Mouse (Mus musculus): ENCODE data around the gene Mcm3.
"Not testable (repeated sequence)": the region's sequence is repeated elsewhere in the genome, so short reads cannot be mapped to it uniquely, and the experiment has no call there.

Gene Mcm3

GRCm38 (mm10) chr1:20801682-20802390 lies 18.3 kb downstream of the Mcm3 start:
- DNase-seq (ENCODE audit: low read depth): no peak

GRCm38 (mm10) chr1:20801275-20801674 lies 18.8 kb downstream of the Mcm3 start:
- no peak for DNase-seq (ENCODE audit: low read depth)

DNA sequence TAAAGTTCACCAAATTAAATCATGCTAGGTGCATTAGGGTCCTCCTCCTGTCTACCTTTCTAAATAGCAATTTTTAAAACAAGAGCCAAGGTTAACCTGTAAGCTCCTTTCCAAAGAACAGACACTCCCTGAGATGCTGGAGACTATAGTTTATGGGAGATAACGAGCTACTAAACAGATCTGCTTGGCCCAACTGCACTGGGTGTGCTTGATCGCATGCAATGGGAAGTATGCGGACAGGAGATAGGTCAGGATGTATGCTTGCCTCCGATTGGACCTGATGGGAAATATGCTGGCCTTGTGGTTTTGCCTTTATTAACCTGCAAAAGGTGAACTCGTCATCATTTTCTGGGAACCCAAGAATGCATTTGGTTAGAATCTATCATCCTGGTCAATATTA lies 24.9 kb downstream of the Mcm3 start:
- DNase-seq (ENCODE audit: low read depth): peak; percentile 20

DNA sequence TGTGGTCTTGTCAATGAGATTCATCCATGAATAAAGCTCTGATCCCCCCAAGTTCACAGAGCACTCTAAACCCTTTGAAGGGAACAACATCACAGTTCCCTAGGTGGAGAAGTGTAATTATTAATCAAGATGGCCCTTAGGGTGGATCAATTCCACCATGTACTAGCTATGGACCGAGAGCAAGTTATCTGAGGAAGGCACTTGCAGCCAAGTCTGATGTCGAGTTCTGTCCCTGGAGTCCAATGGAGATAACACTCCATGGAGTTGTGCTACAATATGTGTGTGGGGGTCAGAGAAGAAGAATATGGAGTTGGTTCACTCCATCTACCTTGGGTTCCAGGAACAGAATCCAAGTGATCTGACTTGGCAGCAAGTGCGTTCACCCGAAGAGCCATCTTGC lies 25.4 kb downstream of the Mcm3 start:
- no peak for DNase-seq (ENCODE audit: low read depth)

DNA sequence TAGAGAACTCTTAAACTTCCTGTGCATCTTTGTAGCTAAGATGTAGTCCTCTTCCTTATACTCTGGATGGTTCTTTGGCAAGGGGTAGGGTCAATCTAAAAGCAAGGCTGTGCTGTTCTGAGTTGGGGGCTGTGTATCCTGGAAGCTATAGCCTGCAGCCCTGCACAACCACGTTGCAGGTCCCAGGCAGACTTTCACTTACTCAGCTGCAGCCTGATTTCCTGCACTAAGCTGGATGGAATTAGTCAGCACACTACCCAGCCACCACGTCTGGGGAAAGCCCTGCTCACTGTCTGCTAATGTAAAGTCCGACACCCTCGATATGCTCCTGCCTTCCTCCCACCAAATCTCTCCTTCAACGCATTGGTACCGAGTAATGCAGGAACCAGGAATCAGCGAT lies 28.7 kb downstream of the Mcm3 start:
- no peak for DNase-seq (ENCODE audit: low read depth)

GRCm38 (mm10) chr1:20790517-20790916 lies 29.6 kb downstream of the Mcm3 start, which contains the start of gene Il17f:
Gene Il17f (minus strand): TSS chr1:20790617.
- not testable (repeated sequence) for DNase-seq (ENCODE audit: low read depth)

DNA sequence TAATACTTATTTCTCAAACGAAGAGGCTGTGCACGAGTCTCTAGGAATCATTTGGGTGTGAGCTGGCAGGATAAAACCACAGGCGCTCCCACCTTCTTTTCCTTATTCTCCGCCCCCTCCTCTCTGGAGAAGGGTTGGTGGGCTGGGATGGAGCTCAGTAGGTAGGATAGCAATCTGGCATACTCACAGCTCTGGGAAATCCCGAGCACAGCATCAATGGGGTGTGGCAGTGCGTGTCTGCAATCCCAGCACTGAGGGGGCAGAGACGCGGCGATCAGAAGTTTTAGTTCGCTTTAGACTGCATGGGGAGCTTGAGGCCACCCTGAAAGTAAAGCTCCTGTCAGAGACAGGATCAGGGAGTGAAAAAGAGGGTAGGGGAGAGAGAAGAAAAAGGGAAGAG lies 31.7 kb downstream of the Mcm3 start:
- DNase-seq (ENCODE audit: low read depth): no peak

DNA sequence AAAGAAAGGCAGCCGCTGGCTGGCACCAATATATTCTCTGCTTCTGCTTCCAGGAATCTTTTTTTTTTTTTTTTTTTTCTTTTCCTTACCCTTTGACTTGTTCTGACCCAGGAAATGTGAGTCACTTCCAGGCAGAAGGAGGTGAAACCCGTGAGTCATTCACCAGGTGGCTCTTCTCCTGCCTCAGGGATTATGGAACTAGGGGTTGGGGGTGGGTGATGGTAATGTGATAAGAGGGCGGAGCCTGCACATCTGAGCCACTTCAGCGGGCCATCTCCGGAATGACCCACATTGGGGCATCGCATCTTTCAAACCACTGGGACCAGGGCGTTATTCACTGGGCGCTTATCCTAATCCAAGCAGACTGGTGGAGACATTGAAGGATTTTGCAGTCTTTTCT lies 33.1 kb downstream of the Mcm3 start:
- DNase-seq (ENCODE audit: low read depth): no peak

GRCm38 (mm10) chr1:20778366-20778765 lies 41.7 kb downstream of the Mcm3 start:
- DNase-seq (ENCODE audit: low read depth): no peak

DNA sequence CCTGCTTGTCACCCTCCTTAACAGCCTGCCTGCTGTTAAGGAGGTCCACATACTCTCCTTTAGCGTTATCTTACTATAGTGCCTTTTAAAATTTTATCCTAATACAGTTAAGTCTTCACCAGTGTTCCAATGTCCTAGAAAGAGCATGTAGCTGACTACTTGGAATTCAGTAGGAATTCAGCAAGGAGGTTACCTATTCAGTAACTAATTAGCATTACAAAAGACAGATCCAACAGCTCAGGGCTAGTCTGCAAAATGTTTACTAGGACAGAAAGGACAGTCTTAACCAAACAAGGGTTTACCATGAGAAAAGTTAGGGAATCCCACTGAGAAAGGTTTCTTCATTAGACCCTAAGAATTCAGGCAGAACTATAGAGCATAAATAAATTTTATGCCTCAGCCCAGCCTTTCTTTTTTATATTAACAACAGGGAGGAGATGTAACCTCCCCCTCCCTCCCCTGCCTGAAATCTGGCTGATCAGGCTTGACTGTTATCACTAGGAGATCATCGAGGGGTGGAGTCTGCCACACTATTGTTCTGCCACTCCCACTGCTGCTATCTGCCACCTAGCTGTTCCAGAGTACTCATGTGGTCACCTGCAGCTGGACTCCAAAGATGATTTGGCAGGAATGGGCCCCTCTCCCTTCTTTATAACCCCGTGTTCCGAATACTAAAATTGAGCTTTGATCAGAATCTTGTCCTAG lies 45.9 kb downstream of the Mcm3 start:
- DNase-seq (ENCODE audit: low read depth): not testable (repeated sequence)

DNA sequence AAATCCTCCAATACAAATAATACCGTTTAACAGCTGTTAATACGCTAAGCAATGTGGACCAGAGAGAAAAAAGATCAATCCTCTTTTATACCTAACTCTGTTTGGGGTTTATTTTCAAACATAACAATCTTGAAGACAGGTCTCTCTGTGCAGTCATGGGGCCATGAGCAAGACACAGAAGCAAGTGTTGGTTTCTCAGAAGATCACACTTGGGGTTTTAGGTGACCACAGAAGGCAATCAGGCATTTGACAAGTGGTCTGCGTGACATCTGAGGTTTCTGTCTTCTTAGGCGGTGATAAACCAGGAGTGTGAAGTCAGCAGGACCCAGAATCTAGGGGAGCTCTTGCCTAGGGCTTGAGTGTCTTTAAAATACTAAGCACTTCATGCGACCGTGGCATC lies 53.6 kb downstream of the Mcm3 start:
- DNase-seq (ENCODE audit: low read depth): no peak

- no peak for DNase-seq (ENCODE audit: low read depth)
Measured at GRCm38 (mm10) chr1:20761411-20761810, 58.7 kb downstream of the Mcm3 start.

DNA sequence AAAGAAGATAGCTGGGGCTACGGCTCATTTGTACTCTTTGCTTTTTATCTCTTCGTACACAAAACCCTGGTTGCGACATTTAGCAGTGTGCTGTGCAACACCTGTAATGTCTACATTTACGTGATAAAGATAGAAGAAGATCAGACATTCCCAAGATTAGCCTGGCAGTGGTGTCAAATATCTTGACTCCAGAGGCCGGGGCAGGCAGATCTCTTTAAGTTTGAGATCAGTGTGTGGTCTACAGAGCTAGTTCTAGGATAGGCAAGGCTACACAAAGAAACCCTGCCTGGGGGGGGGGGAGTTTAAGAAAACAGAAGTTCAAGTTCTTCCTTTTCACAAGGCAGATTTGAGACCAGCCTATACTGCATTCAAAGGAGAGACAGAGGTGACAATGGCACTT lies 59.8 kb downstream of the Mcm3 start:
- no peak for DNase-seq (ENCODE audit: low read depth)

DNA sequence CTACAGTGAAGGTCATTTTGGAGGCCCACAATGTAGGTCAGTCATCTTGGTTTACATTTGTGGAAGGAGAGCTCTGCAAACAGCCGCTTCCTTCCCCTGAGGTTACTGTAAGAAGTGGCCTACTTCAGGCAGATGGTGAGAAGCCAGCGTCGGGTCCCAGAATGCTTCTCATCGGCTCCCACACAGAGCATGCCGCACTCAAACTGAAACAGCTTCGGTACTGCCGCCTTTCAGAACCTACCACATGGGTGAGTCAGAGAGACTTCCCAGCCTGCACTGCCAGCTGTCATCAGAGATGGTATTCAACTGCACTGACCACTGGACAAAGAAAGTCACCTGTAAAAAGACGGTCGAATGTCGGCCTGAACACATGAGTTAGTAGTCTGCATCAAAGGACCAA lies 60.3 kb downstream of the Mcm3 start:
- DNase-seq (ENCODE audit: low read depth): no peak

DNA sequence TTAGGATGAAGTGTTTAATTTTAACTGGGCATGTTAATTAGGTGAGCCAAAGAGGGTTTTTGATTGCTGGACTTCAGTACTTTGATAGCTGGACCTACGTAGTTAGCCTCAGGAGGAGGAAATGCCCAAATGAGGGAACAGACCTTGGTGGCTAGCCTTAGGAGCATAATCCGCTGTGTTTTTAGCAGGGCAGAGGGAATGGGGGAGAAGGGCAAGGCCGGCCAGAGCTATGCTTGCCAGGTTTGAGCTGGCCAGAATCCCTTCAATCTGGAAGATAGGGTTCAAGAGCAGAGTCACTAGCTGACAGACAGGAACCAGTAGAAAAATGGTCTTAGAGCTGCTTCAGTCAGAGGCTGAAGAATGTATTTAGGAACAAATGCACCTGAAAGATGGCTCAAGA lies 62.5 kb downstream of the Mcm3 start:
- no peak for DNase-seq (ENCODE audit: low read depth)

- DNase-seq (ENCODE audit: low read depth): no peak
Measured at GRCm38 (mm10) chr1:20754439-20754838, 65.7 kb downstream of the Mcm3 start.
